17 mouse cellular contexts compared by ENCODE assay signal in the genomic region with DNA sequence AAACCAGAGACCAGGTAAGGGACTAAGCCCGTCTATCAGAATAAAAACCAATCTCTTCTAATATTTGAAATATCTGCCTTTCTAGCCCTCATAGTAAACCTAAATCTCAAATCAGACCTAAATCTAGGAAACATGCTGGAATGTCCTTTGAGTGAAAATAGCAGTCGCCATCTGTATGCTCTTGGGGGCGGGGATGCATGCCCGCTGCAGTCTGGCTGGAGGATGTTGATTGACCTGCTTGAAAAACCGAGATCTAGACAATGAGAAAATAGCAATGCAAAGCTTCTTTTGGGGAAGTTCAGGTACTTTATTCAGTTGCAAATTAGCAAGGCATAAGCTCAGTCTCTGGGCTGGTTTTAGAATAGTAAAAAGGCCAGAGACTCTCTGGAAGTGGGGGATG. TPM values are rescaled to one million over a fixed set of nuclear protein-coding genes. Genes with fewer than 3 reads are reported as not detected.
"Had no signal": no experiment of that assay in that cellular context is flagged by ENCODE, and none has a peak within 500 bp of the region (broad histone marks: within the 10 kb centered on the region; RNA-seq: fewer than 3 reads in every experiment).

No protein-coding gene starts in this region.

RNA-seq across cellular contexts. Expression of a gene that starts 13.8 kb away (rescaled TPM):
- polyA plus RNA-seq: heart, embryonic 14.5 days; heart, embryonic 15.5 days; heart, embryonic 16.5 days; heart, postnatal 0 days; hindbrain, embryonic 10.5 days; hindbrain, embryonic 11.5 days; hindbrain, embryonic 12.5 days; hindbrain, embryonic 13.5 days; hindbrain, embryonic 14.5 days; hindbrain, embryonic 15.5 days; hindbrain, embryonic 16.5 days; hindbrain, postnatal 0 days; inflammation-experienced regulatory T-cells, adult 6 months; intestine, embryonic 14.5 days; kidney, embryonic 14.5 days; kidney, embryonic 15.5 days; large intestine, adult 2 months had no signal
